Mouse (Mus musculus): ENCODE data around the gene Rmdn2. TPM values are rescaled to one million over a fixed set of nuclear protein-coding genes. Genes with fewer than 3 reads are reported as not detected.

The Rmdn2 gene
- total RNA-seq, 2 experiments from 2014 or later: 6.9 to 9.4 TPM

- ATAC-seq (replicated peaks; ENCODE audit: low FRiP score, low TSS enrichment, poor library complexity, severe bottlenecking): peak; percentile 93
These were observed 3.3 kb downstream of the Rmdn2 start for GRCm38 (mm10) chr17:79614691-79615588.

GRCm38 (mm10) chr17:79615897-79616296 is 4.2 kb downstream of the Rmdn2 start:
- ATAC-seq (replicated peaks; ENCODE audit: low FRiP score, low TSS enrichment, poor library complexity, severe bottlenecking): no peak

- no peak for ATAC-seq (replicated peaks; ENCODE audit: low FRiP score, low TSS enrichment, poor library complexity, severe bottlenecking)
These were observed 5.0 kb downstream of the Rmdn2 start for GRCm38 (mm10) chr17:79616621-79617020.

- ATAC-seq (replicated peaks; ENCODE audit: low FRiP score, low TSS enrichment, poor library complexity, severe bottlenecking): no peak
These were observed 6.8 kb downstream of the Rmdn2 start for GRCm38 (mm10) chr17:79618455-79618854.

- no peak for ATAC-seq (replicated peaks; ENCODE audit: low FRiP score, low TSS enrichment, poor library complexity, severe bottlenecking)
These were observed 7.3 kb downstream of the Rmdn2 start for GRCm38 (mm10) chr17:79618984-79619383.

- no peak for ATAC-seq (replicated peaks; ENCODE audit: low FRiP score, low TSS enrichment, poor library complexity, severe bottlenecking)
These were observed 10.4 kb downstream of the Rmdn2 start for GRCm38 (mm10) chr17:79622050-79622449.

- no peak for ATAC-seq (replicated peaks; ENCODE audit: low FRiP score, low TSS enrichment, poor library complexity, severe bottlenecking)
These were observed 10.9 kb downstream of the Rmdn2 start for GRCm38 (mm10) chr17:79622574-79622973.

- no peak for ATAC-seq (replicated peaks; ENCODE audit: low FRiP score, low TSS enrichment, poor library complexity, severe bottlenecking)
These were observed 12.2 kb downstream of the Rmdn2 start for GRCm38 (mm10) chr17:79623841-79624240.

- no peak for ATAC-seq (replicated peaks; ENCODE audit: low FRiP score, low TSS enrichment, poor library complexity, severe bottlenecking)
These were observed 14.7 kb downstream of the Rmdn2 start for GRCm38 (mm10) chr17:79626241-79626816.

- ATAC-seq (replicated peaks; ENCODE audit: low FRiP score, low TSS enrichment, poor library complexity, severe bottlenecking): no peak
These were observed 38.2 kb downstream of the Rmdn2 start for GRCm38 (mm10) chr17:79649893-79650292.

GRCm38 (mm10) chr17:79650297-79650696 is 38.6 kb downstream of the Rmdn2 start:
- no peak for ATAC-seq (replicated peaks; ENCODE audit: low FRiP score, low TSS enrichment, poor library complexity, severe bottlenecking)

- ATAC-seq (replicated peaks; ENCODE audit: low FRiP score, low TSS enrichment, poor library complexity, severe bottlenecking): no peak
These were observed 41.5 kb downstream of the Rmdn2 start for GRCm38 (mm10) chr17:79653171-79653570.

GRCm38 (mm10) chr17:79654187-79654586 is 42.5 kb downstream of the Rmdn2 start:
- no peak for ATAC-seq (replicated peaks; ENCODE audit: low FRiP score, low TSS enrichment, poor library complexity, severe bottlenecking)

- ATAC-seq (replicated peaks; ENCODE audit: low FRiP score, low TSS enrichment, poor library complexity, severe bottlenecking): no peak
These were observed 46.1 kb downstream of the Rmdn2 start for GRCm38 (mm10) chr17:79657785-79658184.

- no peak for ATAC-seq (replicated peaks; ENCODE audit: low FRiP score, low TSS enrichment, poor library complexity, severe bottlenecking)
These were observed 46.8 kb downstream of the Rmdn2 start for GRCm38 (mm10) chr17:79658452-79658851.

GRCm38 (mm10) chr17:79658863-79659262 is 47.2 kb downstream of the Rmdn2 start:
- ATAC-seq (replicated peaks; ENCODE audit: low FRiP score, low TSS enrichment, poor library complexity, severe bottlenecking): no peak

- ATAC-seq (replicated peaks; ENCODE audit: low FRiP score, low TSS enrichment, poor library complexity, severe bottlenecking): peak; percentile 68
These were observed 49.7 kb downstream of the Rmdn2 start for GRCm38 (mm10) chr17:79661387-79661786.

GRCm38 (mm10) chr17:79661848-79662247 is 50.2 kb downstream of the Rmdn2 start:
- no peak for ATAC-seq (replicated peaks; ENCODE audit: low FRiP score, low TSS enrichment, poor library complexity, severe bottlenecking)

GRCm38 (mm10) chr17:79663393-79664105 is 51.9 kb downstream of the Rmdn2 start:
- 0 out of 2 replicates have a peak, but pooled peaks have one; percentile 47 for ATAC-seq (replicated peaks; ENCODE audit: low FRiP score, low TSS enrichment, poor library complexity, severe bottlenecking)

GRCm38 (mm10) chr17:79664106-79664417 is 52.4 kb downstream of the Rmdn2 start:
- ATAC-seq (replicated peaks; ENCODE audit: low FRiP score, low TSS enrichment, poor library complexity, severe bottlenecking): no peak
